Mouse (Mus musculus) embryo, embryonic 10 days (tissue): ENCODE measurements around the gene Ywhab.

Experiments
- DNase-seq: peaks from one replicate; pipeline ENCODE4 v3.0.0-alpha.2; 2015; ENCODE audit warnings: low spot score

Gene Ywhab

DNA sequence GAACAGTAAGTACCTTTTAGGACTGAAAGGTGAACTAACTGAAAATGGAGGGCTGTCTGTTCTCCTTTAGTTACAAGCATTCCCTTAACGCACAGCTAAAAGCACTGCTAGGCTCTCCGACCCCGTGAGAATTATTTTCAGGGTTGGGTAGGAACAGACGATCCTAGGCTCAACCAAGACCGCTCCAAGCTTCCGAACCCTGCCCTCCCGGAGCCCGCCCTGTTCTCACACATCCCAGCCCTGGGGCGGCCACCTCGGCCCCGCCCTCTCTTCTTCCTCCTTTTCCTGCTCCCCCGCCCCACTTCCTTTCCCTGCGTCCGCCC is at the start of gene Ywhab:
Gene Ywhab, plus strand, starts transcription at position 307 of the 323 bp plus-strand sequence.
- DNase-seq, result no peak

DNA sequence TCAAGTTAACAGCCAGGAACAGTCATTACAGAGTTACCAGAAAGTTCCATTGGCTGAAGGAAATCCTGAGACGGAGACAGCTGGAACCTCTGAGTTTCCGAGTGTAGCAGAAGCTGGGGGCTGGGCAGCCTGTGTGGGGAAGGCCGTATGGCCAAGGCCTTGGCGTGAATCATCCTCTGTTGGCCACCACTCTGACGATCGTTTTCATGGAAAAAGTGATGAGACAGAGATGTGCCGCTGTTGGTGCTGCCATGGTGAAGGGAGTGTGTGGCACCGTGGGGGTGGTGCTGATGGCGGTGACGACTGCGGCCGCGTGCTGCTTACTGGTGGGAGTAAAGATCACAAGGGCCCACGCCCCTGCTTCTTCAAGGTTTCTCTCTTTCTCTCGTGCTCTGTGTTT is 48.5 kb upstream of the Ywhab start:
- DNase-seq, result no peak

DNA sequence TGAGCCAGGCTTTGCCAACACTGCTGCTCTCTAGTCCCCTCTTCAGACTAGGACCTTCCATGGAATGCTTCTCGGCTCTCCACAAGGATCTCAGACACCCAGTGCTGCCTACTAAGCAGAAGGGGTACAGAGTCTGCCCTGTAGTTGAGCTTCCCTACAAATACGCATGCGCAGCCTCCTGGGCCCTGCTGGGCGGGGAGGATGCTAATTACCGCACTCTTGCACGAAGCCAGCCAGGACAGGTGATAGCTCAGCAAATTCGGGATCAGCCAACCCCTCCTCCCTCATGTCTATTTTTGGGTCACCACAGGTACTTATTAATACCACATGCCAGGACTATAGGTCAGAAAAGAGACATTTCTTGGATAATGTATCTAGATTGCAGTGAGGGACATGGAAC is 46.8 kb upstream of the Ywhab start:
- no peak for DNase-seq

DNA sequence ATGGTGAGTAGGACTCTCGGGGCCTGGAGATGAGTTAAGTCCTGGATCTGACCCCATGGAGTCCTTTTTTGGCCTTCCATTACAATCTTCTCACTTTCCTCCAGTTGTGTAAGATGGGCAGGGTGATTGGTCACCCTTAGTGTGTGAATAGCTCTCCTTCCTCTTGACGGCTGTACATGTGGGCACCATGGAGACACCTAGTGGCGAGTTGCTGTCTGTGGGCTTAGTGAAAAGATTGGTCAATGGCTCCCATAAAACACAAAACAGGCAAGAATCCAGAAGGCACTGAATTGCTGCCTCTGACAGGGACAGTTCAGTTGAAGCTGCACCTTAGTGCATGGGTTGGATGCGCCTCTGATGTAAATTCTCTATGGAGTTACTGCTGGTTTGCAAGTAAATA is 43.0 kb upstream of the Ywhab start:
- DNase-seq, result peak; percentile 77

DNA sequence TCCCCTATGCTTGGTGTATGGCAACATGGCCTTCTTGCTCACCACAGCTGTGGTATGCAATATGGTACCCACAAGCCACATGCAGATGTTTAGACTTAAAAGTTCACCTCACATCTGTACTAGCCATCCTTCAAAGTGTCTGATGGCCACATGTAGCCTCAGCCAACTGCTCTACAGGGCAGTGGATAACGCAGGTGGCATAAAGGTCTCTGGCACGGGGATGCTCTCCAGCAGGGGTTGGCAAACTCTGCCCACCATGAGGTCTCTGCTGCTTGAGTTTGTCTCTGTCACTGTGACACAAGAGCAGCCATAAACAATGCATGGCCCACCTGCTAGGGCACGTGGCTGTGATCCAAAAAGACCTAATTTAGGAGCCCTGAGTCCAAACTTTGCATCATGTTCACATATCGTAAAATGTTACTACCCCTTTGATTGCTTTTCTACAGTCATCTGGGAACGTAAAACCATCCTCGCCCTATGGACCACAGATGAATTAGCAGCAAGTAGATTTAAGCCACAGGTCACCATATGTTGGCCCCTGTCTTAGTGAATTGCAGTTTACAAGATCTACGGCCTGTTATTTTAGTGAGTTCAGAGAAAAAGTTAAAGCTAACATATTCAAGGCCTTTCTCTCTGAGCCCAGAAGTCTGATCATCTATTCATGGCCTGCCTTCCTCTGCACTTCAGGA is 41.0 kb upstream of the Ywhab start:
- DNase-seq, result peak; percentile 16

DNA sequence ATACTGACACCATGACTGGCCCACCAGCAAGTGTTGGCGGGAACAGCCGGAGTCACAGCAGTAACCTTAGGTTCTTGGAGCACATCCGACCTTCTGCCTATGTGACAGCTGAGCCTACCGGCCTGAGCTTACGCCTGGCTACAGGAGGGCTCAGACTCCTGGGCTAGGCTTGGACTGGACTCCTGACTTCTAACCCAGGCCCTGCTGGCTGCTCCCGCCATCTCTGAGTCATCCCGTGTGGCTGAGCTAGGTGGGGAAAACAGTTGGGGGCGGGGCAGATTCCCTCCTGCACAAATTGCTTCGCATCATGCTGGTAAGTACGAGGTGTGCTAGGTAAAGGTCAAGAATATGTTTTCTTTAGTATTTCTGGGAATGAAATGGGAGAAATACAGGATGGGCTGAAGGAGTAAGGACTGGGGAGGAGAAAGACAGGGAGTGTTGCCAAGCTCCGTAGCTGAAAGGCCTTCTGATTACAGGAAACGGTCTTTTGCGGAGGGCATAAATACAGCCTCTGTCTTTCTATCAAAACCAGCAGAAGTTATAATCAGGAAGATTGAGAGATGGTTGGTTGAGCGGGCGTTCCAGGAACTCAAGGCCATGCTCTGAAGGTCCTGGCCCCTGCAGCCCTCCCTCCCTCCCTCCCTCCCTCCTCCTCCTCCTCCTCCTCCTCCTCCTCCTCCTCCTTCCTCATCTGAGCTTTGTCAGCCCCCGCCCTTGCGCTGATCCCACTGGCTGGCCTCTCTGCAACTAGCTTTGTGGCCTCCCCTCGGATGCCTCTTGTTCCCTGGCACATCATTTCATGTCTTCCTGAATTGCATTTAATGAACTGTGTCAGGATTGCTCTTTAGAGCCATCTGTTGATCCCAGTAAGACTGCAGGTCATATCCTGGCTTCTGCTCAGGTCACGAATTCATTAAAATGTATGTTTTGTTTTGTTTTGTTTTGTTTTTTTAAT is 29.9 kb upstream of the Ywhab start:
- DNase-seq, result peak; percentile 24

DNA sequence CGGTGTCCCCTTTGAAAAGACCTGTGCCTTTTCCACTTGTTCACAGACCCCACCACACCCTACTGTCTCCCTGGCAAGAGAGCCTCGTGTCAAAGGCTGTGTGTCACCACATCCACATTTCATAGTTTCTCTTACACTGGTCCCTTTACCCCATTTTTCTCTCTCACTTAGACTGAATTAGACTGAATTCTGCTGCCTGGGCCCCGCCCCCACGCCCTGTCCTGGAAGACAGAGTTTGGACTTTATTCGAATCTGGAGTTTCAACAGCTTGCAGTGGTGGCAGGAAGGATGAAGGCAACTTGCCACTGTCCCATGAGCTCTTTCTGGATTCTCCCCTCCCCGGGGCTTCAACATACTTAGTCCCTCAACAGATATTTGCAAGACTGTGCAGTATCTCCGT is 29.1 kb upstream of the Ywhab start:
- no peak for DNase-seq

DNA sequence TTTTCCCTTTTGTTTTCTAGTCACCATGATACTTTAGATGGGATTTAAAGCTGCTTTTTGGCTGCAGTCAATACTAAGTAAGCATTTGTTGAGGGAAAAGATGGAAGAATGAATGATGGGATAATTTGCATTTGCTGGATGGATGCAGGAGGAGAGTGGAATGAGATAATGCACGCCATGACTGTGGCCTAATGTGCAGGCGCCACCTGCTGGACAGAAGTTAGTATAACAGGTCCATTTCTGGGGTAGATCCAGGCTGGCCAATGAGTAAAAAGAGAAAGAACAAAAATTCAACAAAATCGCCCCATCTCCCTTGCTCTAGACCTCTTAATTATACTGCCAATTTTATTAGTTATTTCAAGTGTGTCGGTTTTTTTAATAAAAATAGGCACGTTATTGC is 26.2 kb upstream of the Ywhab start:
- DNase-seq, result peak; percentile 82

DNA sequence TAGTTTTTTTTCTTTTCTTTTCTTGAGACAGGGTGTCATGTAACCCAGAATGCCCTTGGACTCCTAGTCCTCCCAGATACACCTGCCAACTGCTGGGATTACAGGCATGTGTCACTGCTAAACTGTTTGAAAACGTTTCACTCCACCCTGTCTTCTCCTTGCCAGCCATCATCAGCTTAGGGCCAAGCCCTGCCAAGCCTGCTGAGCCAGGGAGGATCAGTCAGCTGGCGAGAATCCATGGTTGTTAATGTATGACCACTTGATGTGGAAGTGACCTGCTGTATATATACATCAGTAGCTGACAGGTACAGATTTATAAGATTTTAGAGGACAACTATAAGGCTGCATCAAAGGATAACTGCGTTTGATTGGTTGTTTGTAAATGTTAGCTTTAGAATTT is 24.4 kb upstream of the Ywhab start:
- no peak for DNase-seq

DNA sequence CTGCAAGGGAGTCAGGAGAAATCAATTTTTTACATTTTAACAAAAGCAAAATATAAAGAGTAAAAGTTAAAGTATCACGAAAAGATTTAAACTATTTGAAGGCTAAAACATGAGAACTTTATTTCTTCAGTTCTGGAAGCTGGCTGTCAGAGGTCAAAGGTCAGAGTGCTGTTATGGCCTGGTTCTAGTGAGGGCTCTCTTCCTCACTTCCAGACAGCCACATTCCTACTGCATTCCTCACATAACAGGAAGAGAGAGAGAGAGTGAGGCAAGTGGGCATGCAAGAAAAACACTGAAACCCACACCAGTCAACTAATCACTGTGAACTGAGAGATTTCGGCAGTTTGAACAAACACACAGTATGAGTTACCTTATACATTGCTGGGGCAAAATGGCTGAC is 20.7 kb upstream of the Ywhab start:
- DNase-seq, result peak; percentile 22

DNA sequence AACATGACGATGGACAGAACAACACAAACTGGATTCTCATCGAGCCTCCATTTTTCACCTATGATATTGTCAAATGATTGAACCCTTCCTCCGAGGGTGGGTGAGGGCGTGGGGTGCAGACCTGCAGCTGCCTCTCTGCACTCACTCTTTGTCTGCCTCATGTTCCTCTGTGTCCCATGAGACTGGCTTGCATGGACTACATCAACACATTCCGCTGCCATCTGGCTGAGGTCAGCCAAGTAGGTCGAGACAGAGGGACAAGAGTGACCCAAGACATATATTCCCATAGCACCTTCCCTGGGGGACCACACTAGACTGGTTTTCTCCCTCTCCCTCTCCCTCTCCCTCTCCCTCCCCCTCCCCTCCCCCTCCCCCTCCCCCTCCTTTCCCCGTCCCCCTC is 18.3 kb upstream of the Ywhab start:
- DNase-seq, result no peak

DNA sequence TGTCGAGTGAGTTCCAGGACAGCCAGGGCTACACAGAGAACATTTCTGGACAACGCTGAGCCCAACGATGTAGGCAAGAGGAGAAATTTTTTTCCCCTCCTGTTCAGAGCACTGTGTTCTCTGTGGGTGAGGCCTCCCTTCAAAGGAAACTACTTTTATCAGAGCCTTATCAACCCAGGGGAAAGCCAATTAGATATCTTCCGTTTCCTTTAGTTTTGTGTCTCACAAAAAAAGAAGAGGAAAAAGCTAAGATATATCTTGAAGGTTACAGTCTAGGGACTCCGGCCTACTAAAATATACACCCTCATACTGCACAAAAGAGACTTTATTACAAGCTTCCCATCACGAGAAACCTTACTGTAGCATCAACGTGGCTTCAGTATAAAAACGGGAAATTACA is 7.5 kb upstream of the Ywhab start:
- no peak for DNase-seq

DNA sequence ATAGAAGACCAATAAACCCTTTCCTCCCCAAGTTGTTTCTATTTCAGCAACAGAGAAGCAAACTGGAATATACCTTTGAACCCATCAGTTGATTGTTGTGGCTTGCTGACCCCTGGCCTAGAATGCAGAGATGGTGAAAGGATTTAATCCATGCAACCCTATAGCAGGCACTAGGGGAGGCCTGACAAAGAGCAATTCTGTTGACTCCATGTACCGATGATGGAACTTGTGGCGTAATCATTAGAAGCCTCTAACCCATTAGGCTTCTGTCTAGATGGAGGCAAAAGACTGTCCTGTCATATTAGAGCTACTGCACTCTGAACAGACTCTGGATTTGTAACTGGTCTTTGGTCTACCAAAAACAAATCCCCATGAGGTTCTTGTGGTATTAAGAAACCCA is 1.9 kb upstream of the Ywhab start:
- DNase-seq, result no peak

DNA sequence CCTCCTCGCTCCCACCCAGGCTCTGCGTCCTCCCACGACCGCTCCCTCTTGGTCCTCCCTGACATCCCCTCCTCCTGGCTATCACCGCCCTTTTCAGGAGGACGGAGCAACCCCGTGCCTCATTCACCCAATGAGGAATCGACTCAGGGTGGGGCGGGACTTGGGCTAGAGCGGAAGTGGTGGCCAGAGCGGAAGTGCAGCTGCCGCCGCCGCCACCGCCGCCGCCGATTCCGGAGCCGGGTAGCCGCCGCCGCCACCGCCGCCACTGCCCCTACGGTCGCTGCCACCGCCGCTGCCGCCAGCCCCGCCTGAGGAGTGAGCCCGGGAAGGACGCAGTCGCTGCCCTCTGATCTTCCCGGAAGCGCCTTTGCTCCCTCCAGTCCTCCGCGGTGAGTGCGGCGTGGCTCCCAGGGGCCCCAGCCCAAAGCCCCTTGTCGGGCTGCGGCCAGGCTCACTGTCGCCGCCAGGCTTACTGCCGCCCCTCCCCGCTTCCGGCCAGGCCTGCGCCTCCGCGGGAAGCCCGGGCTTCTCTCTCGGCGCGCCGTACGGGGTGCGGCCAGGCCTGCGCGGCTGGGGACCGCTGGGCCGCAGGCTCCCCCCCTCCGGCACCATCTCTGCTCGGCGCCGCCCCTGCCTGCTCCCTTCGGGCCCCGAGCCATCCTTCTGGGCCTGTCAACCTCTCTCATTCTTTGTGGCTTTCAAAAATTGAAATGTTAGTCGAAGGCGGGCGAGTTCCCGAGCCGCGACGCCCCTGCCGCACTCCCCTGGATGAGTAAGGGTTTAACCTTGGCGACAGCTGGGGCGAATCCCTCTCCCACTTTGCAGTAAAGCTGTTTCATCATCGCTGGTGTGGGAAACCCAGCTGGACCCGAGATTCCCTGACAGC is 460 bp downstream of the Ywhab start:
- peak; percentile 98 for DNase-seq

DNA sequence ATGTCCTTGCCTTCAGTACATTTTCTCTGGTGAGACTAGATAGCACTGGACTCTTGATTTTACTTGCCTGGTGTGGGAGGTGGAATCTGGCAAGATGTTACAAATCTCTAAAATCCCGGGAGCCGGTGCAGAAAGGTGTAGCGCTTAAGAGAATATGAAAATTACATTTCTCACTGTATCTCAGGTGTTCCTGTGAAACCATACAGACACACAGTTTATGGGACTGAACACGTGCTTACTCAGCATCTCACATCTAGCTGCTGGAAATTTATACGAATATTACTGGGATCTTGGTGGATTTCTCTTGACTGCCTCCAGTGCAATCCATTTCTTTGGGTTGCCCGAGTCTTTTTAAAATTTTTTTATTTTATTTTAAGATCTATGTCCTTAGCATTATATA is 1.5 kb downstream of the Ywhab start:
- DNase-seq, result no peak

DNA sequence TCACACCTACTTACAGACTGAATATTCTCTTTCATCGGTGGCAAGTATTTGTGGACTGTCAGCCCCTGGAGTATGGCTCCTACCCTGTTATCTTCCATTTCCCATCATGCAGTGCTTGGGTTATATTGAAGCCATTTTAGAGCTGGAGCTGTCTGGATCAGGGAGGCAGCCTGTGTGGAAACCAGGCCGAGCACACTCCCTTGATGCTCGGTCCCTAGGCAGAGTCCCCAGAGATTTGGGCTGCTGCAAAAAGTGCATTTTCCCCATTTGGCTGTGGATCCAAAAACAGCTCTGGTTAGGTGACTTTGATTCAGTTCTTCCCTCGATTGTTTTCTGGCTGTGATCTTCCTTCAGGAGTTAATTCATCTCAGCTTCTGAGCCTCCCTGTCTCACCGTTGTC is 2.1 kb downstream of the Ywhab start:
- no peak for DNase-seq

DNA sequence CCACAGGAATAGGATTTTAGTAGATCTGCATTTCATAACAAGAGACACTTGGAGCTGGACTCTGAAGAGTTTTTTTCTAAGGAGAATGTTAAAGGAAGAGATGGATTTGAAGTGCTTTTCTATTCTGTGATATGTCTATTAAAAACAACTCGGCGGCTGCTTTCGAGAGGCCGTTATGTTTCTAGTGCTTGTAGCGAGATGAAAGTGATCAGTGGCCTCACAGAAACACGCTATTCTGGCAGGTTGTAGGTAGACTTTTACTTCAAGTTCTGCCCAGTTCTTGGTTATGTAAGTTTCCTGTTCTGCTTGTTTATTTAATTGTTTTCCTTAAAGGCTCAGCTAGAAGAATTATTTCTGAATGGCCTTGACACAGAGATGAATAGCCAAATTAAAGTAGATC is 4.2 kb downstream of the Ywhab start:
- DNase-seq, result no peak

DNA sequence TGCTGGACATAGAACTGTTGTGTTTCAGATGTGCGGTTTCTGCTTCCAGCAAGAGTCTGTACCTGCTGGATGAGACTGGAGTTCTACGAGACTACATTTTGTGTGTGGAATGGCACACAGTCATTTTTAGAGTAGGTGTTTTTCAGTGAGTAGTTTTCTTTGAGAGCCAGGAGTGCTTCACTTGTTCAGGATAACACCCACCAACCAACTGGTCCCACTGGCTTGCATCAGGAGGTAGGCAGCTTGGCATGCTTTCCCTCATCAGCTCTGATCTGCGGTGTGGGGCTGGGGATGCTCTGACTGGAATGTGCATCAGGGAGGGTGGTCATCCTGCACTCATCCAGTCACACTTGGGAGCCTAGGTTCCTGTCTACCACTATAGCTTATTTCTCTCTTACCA is 7.9 kb downstream of the Ywhab start:
- no peak for DNase-seq

DNA sequence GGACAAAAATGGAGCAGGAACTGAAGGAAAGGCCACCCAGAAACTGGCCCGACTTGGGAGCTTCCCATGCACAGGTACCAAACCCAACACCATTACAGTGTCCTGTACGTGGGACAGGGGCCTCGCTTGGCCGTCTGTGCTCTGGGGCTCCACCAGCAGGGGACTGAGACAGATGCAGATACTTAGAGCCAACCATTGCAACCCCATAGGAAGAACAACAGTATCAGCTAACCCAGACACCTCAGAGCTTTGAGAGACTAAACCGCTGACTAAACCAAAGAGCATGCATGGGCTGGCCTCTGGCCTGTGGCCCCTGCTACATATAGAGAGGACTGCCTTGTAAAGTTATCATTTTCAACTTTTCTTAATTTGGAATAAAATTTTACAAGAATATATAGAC is 9.7 kb downstream of the Ywhab start:
- no peak for DNase-seq

DNA sequence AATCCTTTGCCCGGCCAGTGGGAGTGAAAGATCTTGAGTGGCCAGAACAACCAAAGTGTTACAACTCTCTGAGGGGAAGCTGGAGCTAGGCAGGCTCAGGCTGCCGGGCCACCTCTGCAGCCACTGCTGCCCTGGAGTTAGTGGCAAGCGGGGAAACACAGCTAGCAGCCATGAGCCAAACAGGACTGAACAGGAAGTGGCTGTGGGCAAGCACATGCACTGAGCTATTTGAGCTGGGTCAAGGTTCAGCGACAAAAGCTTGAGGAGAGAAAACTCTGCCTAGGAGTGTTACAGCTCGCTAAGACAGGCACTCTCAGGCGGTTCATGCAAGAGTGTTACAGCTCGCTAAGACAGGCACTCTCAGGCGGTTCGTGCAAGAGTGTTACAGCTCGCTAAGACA is 12.2 kb downstream of the Ywhab start:
- peak; percentile 26 for DNase-seq

DNA sequence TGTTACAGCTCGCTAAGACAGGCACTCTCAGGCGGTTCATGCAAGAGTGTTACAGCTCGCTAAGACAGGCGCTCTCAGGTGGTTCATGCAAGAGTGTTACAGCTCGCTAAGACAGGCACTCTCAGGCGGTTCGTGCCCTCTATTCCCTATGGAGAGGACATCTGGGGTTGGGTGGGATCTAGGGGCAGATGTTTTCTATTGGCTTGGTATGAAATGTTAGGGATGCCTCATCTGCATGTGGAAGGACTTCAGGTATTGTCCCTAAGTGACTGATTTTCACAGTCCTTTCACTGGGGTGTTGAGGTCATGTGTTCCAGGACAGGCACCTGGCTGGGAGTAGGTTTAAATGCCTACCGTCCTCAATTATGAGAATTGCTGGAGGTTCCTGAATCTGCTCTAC is 12.8 kb downstream of the Ywhab start:
- DNase-seq, result no peak

DNA sequence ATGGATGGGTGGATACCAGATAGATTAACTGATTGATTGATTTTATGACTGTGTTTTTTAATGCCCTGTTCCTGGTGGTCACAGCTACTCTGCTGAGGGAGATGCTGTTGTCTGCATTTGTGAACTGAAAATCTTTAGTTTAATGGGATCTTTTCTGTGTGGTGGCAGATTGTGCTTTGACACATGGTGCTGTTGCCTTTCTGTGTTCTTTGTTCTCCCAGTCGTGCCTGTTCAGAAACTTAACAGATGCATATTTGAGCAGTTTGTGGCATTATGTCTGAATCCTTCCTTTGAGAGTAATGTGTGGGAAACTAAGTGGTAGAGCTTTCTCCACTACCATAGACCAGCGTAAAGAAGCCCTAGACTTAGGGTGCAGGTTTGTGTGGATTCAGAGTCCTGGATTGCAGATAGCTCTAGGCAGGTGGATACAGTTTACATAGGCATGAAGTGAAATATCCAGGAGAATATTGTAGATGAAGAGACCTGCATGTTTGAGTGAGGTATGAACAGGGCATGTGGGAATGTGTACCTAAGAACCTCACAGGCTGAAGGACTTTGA is 13.3 kb downstream of the Ywhab start:
- DNase-seq, result no peak
